Mouse (Mus musculus) layer of hippocampus, postnatal 10 days (tissue): ENCODE measurements around the gene Mindy1. TPM values are rescaled to one million over a fixed set of nuclear protein-coding genes. Genes with fewer than 3 reads are reported as not detected.

Experiments
- DNase-seq, 2 experiments: peaks; one replicate each; pipeline ENCODE4 v3.0.0; 2021; ENCODE audit warnings: low spot score in 2 of 2
- total RNA-seq, 2 experiments: library from RNA; stranded (reverse); gene quantifications; 2 replicates each; pipeline ENCODE4 v1.2.3; 2021

Gene Mindy1
- total RNA-seq, 2 experiments from 2014 or later, result 26.5 to 27.6 TPM

DNA sequence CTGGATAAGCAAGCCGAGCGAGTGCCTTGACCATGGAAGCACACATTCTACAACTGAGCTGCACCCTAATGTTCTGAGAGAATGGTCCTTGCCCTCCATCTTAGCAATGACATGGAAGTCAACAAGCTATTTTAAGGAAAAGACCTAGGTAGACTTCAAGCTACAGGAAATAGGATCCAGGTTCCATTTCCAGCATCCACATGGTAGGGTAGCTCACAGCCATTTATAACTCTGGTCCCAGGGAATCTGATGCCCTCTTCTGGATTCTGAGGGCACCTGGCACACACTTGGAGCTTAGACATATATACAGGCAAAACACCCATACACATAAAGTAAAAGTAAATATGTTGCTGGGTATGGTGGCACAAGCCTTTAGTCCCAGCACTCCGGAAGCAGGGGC lies 15.1 kb upstream of the Mindy1 start:
- no peak for DNase-seq

- no peak for DNase-seq
Observed at GRCm38 (mm10) chr3:95267855-95268254, 13.3 kb upstream of the Mindy1 start.

DNA sequence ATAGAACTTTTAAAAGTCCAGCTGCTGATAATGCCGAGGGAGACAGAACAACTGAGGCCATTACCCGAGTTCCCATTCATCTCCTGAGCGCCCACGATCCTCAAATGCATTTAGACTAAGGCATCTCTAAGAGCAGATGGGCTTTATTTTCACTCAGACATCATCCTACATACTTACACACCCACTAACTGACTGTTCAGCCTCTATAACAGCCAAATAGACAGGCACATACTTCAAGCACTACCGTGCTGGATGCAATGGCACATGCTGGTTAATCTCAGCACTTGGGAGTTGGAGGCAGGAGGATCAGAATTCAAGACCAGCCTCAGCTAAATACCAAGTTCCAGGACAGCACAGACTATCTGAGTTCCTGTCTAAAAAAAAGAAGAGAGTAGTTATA lies 11.4 kb upstream of the Mindy1 start:
- no peak for DNase-seq

GRCm38 (mm10) chr3:95270766-95271364 lies 10.3 kb upstream of the Mindy1 start:
- no peak for DNase-seq

GRCm38 (mm10) chr3:95273471-95273870 lies 7.7 kb upstream of the Mindy1 start:
- no peak for DNase-seq

DNA sequence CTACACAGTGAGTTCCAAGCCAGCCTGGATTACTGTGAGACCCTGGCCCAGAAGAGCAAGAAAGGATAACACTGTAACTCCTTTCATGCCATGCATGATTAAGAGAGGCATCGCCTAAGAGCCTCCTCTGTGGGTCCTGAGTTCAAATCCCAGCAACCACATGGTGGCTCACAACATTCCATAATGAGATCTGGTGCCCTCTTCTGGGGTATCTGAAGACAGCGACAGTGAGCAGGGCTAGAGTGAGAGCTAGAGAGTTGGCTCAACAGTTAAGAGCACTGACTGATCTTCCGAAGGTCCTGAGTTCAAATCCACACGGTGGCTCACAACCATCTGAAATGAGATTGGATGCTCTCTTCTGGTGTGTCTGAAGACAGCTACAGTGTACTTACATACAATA lies 6.7 kb upstream of the Mindy1 start:
- no peak for DNase-seq

DNA sequence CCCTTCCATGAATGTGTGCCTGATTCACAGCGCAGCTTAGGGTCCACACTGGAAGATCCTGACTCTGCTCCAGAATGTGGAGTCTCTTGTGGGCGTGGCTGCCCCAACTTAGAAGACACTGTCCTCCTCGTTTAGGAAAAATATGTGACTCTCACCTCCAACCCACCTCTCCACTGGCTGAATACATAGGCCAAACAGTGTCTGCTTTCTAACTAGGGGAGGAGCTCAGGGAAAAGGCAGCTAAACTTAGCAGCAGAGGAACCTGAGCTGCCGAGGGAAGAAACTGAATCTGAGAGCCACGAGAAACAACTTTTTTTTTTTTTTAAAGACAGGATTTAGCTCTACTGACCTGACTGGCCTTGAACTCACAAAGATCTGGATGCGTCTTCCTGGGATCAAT lies 6.0 kb upstream of the Mindy1 start:
- DNase-seq, result no peak

GRCm38 (mm10) chr3:95276428-95276934 lies 4.7 kb upstream of the Mindy1 start:
- no peak for DNase-seq

GRCm38 (mm10) chr3:95277149-95277551 lies 4.0 kb upstream of the Mindy1 start:
- DNase-seq, result no peak

GRCm38 (mm10) chr3:95280747-95281146 lies 398 bp upstream of the Mindy1 start:
- peak; percentile 13 to 21 for DNase-seq

GRCm38 (mm10) chr3:95282381-95282864 lies 1.3 kb downstream of the Mindy1 start:
- DNase-seq, result peak; percentile 16 to 36

DNA sequence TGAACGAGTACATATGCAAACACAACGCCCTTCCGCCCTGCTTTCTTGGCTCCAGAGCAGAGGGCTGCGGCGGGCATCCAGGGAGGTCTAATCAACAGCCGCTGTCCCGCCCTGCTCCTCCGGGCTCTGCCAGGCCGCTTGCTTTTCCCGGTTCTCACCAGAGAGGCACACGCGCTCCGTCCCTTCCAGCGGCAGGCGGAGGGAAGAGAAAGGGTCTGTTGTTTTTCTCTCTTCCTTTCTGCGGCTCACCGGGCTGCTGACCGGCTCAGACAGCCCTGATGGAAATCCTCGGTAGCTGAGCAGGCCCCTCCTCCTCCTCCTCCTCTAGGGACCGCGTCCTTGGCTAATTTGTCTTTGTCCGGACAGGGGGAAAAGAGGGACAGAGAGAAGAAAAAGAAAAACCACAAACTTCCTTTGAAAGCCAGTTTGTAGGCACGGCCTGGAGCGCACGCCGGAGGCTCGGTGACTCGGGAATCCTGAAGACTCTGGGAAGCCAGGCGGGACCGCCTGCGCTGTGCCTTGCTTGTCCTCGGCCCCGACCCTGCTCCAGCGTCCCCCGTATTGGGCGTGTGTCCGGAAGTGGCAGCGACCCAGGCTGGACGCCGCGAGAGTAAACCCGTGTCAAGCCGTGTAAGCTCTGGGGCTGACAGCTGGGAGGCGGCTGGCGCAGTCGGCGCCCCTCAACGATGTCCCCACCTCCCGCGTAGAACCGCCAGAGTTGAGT lies 1.9 kb downstream of the Mindy1 start:
- DNase-seq, result peak; percentile 75 to 81

DNA sequence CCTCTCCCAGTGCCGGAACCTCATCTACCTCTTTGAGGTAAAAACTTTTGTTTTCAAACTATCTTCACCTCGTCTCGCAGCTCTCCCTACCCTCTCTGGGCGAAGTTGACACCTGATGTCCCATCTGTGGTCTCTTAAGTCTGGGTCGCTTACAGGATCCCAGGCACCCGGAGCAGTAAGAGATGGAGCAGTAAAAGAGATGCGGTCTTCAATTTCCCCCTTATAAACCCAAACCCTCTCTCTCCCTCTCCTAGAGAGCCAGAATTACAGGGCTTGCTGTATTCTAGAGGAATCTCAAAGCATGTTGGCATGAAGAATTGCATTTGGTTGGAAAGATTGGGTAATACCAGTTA lies 2.4 kb downstream of the Mindy1 start:
- DNase-seq, result no peak

GRCm38 (mm10) chr3:95284062-95284461 lies 2.9 kb downstream of the Mindy1 start:
- no peak for DNase-seq

DNA sequence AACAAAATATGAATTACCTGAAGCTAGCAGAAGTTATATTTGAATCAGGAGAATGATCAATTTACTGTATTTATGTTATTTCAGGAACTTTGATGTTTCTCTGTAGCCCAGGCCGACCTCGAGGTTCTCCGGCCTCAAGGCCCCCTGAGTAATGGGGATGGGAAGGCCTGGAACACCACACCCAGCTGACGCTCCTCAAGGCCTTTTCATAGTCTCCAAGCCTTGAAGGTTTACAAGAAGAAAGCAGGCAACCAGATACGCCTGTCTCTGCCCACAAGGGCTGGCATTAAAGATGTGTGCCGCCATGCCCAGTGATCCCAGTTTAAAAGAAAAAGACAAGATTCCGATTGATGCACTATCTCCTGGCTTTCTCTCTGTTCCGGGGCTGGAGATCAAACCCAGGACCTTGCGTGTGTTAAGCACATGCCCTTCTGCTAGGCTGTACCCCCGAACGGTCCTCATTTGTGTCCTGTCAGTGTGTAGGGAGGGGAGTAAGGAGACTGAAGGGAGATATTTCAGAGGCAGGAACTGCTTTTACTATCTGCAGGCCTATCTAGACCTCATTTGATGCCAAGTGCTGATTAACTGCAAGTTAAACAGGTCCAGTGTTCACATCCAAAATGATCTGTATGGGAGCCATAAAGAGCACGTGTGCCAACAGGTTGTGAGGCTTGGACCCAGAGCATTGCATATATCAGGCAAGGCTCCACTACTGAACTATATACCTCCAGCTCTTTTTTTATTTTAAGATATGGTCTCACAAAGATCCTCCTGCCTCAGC lies 3.5 kb downstream of the Mindy1 start:
- DNase-seq, result no peak

GRCm38 (mm10) chr3:95285390-95285789 lies 4.2 kb downstream of the Mindy1 start:
- no peak for DNase-seq

- no peak for DNase-seq
Observed at GRCm38 (mm10) chr3:95286011-95286410, 4.9 kb downstream of the Mindy1 start.

GRCm38 (mm10) chr3:95286510-95286909 lies 5.4 kb downstream of the Mindy1 start:
- no peak for DNase-seq

- no peak for DNase-seq
Observed at GRCm38 (mm10) chr3:95287541-95287940, 6.4 kb downstream of the Mindy1 start.

DNA sequence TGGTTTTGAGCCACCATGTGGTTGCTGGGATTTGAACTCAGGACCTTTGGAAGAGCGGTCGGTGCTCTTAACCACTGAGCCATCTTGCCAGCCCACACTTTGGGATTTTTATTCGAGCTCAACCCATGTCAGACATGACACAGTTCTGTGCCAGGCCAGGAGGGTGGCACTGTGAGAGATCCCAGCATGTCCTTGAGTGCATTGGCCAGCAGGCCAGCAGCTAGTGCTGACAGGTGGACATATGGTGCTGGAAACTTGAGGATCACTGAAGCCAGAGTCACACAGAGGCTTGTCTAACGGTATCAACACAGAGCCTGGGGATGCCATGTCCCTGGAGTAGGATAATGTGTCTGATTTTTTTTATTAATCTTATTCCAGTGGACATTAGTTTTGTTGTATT lies 8.3 kb downstream of the Mindy1 start:
- DNase-seq, result no peak

- DNase-seq, result no peak
Observed at GRCm38 (mm10) chr3:95290156-95290555, 9.0 kb downstream of the Mindy1 start.

GRCm38 (mm10) chr3:95291041-95291440 lies 9.9 kb downstream of the Mindy1 start:
- no peak for DNase-seq
